Mouse (Mus musculus) heart, postnatal 0 days (tissue): ENCODE results near the gene Glis3.

ENCODE experiments used
- CTCF ChIP-seq: IDR thresholded peaks from 2 replicates; pipeline ENCODE4 v1.5.1; 2016; ENCODE audit warnings: antibody characterized with exemption, control low read depth, low read depth
- EP300 ChIP-seq: IDR thresholded peaks from 2 replicates; pipeline ENCODE4 v1.6.1; 2016; ENCODE audit warnings: antibody characterized with exemption, low read depth

DNA sequence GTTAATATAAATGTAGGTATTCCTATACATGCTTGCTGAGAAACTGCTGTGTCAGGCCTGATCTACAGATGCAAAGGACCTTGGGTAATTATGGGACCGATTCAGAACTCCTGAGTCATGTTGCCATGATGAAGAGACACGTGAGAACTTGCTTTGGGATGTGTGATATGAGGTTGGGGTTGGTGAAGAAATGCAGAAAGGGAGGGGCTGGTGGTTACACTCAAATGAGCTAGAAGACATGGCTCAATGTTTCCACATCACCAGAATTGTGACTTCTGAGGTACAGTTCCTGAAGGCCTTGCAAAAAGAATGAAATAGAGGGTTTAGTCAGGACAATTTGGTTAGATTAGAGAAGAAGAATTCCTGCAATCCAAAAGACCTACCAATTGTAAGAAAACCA, 405.4 kb downstream of the Glis3 start:
- TF ChIP-seq EP300 (no peak), CTCF (no peak)
